Mouse (Mus musculus): ENCODE results near the gene Foxn2. TPM values are rescaled to one million over a fixed set of nuclear protein-coding genes. Genes with fewer than 3 reads are reported as not detected.
"Not testable (repeated sequence)": the region's sequence is repeated elsewhere in the genome, so short reads cannot be mapped to it uniquely, and the experiment has no call there.

Foxn2 gene
- polyA plus RNA-seq, 2 experiments = 4.8 to 8.8 TPM

- TF ChIP-seq CTCF (IDR thresholded peaks at IDR 0.05; ENCODE audit: low read depth) (no peak), EP300 (IDR thresholded peaks at IDR 0.05; ENCODE audit: low read depth) (no peak)
- 83% methylated on average over 6 of the region's 6 CpGs for WGBS (ENCODE audit: insufficient replicate concordance)
These were observed 27.2 kb downstream of the Foxn2 start for GRCm38 (mm10) chr17:88467696-88468095.

DNA sequence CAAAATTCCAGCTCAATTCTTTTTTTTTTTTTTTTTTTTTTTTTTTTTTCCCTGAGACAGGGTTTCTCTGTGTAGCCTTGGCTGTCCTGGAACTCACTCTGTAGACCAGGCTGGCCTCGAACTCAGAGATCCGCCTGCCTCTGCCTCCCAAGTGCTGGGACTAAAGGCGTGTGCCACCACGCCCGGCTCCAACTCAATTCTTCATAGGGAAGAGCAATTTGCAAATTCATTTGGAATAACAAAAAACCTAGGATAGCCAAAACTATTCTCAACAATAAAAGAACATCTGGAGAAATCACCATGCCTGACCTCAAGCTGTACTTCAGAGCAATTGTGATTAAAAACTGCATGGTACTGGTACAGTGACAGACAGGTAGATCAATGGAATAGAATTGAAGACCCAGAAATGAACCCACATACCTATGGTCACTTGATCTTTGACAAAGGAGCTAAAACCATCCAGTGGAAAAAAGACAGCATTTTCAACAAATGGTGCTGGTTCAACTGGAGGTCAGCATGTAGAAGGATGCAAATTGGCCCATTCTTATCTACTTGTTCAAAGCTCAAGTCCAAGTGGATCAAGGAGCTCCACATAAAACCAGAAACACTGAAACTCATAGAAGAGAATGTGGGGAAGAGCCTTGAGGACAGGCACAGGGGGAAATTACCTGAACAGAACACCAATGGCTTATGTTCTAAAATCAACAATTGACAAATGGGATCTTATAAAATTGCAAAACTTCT lies 28.3 kb downstream of the Foxn2 start:
- H3K4me1 ChIP-seq (replicated peaks; ENCODE audit: control insufficient read depth in 2 of 2, insufficient read depth in 2 of 2, low read length in 1 of 2) = peaks cover 24 to 30% of the 10 kb centered on the region in 2 experiments
- WGBS (ENCODE audit: insufficient replicate concordance) = 90% methylated on average over 4 of the region's 5 CpGs
- not testable (repeated sequence) for DNase-seq (ENCODE audit: low read depth in 3 of 3, low spot score in 3 of 3); ATAC-seq (ENCODE audit: insufficient read depth); H3K9me3 ChIP-seq (ENCODE audit: control insufficient read depth, low read length); H3K27me3 ChIP-seq (ENCODE audit: control insufficient read depth, insufficient read depth, low read length); H3K36me3 ChIP-seq (replicated peaks; ENCODE audit: control insufficient read depth, insufficient read depth, low read depth); H3K4me2 ChIP-seq (ENCODE audit: low read depth); H3K27ac ChIP-seq; H3K4me3 ChIP-seq (ENCODE audit: insufficient read depth in 1 of 2, low read depth in 2 of 2, low read length in 2 of 2); H3K9ac ChIP-seq (replicated peaks)

More at GRCm38 (mm10) chr17:88467696-88468095, 27.2 kb downstream of the Foxn2 start:
- Histone ChIP-seq H3K4me3 (ENCODE audit: insufficient read depth in 1 of 2, low read depth in 2 of 2, low read length in 2 of 2) (no peak overlapping the region), H3K4me1 (replicated peaks; ENCODE audit: control insufficient read depth in 2 of 2, insufficient read depth in 2 of 2, low read length in 1 of 2) (peaks cover 31 to 33% of the 10 kb centered on the region in 2 experiments), H3K36me3 (replicated peaks; ENCODE audit: control insufficient read depth, insufficient read depth, low read depth) (peaks cover 6% of the 10 kb centered on the region), H3K9me3 (ENCODE audit: control insufficient read depth, low read length) (no peaks in the 10 kb centered on the region), H3K27me3 (ENCODE audit: control insufficient read depth, insufficient read depth, low read length) (no peaks in the 10 kb centered on the region), H3K9ac (replicated peaks) (no peak overlapping the region), H3K27ac (no peak overlapping the region), H3K4me2 (ENCODE audit: low read depth) (no peak overlapping the region)
- ATAC-seq (ENCODE audit: insufficient read depth) = no peak
- no peak for DNase-seq (ENCODE audit: low read depth in 3 of 3, low spot score in 3 of 3)

DNA sequence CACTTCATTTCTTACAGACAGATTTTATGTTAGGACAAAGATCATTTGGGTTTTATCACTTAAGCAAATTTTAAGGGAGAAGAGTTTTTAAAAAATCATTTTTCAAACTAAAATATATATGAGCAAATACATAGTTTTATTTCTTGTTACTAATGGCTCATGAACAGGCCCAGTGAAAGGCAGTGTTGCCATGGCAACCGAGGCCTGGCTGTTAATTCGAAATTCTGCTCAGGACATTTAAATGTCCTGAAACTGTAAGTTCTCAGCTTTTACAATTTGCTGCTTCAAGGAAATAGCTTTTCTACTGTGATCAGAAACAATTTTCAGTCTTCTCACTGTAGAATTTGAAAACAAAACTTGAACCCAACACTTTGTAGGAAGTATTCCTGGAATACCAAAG lies 33.3 kb downstream of the Foxn2 start:
- no peak overlapping the region for H3K4me3 ChIP-seq (ENCODE audit: insufficient read depth in 1 of 2, low read depth in 2 of 2, low read length in 2 of 2)
- H3K9ac ChIP-seq (replicated peaks) = no peak overlapping the region
- H3K4me1 ChIP-seq (replicated peaks; ENCODE audit: control insufficient read depth in 2 of 2, insufficient read depth in 2 of 2, low read length in 1 of 2) = no peaks in the 10 kb centered on the region
- TF ChIP-seq CTCF (IDR thresholded peaks at IDR 0.05; ENCODE audit: low read depth) = no peak
- no peak for TF ChIP-seq EP300 (IDR thresholded peaks at IDR 0.05; ENCODE audit: low read depth)
- H3K27ac ChIP-seq = no peak overlapping the region
- H3K27me3 ChIP-seq (ENCODE audit: control insufficient read depth, insufficient read depth, low read length) = no peaks in the 10 kb centered on the region
- peaks cover 2% of the 10 kb centered on the region for H3K36me3 ChIP-seq (replicated peaks; ENCODE audit: control insufficient read depth, insufficient read depth, low read depth)
- H3K9me3 ChIP-seq (ENCODE audit: control insufficient read depth, low read length) = no peaks in the 10 kb centered on the region
- no peak for DNase-seq (ENCODE audit: low read depth in 3 of 3, low spot score in 3 of 3)
- no peak overlapping the region for H3K4me2 ChIP-seq (ENCODE audit: low read depth)
- ATAC-seq (ENCODE audit: insufficient read depth) = no peak
- WGBS (ENCODE audit: insufficient replicate concordance) = 68% methylated on average over 2 of the region's 2 CpGs

- H3K9ac ChIP-seq (replicated peaks) = no peak overlapping the region
- DNase-seq (ENCODE audit: low read depth in 3 of 3, low spot score in 3 of 3) = no peak
- no peaks in the 10 kb centered on the region for H3K9me3 ChIP-seq (ENCODE audit: control insufficient read depth, low read length)
- peaks cover 13 to 25% of the 10 kb centered on the region in 2 experiments for H3K4me1 ChIP-seq (replicated peaks; ENCODE audit: control insufficient read depth in 2 of 2, insufficient read depth in 2 of 2, low read length in 1 of 2)
- H3K36me3 ChIP-seq (replicated peaks; ENCODE audit: control insufficient read depth, insufficient read depth, low read depth) = no peaks in the 10 kb centered on the region; the same call in 1 of the 2 replicates
- ATAC-seq (ENCODE audit: insufficient read depth) = no peak
- H3K27ac ChIP-seq = no peak overlapping the region
- H3K4me3 ChIP-seq (ENCODE audit: insufficient read depth in 1 of 2, low read depth in 2 of 2, low read length in 2 of 2) = no peak overlapping the region
- WGBS (ENCODE audit: insufficient replicate concordance) = 84% methylated on average over 7 of the region's 7 CpGs
- H3K27me3 ChIP-seq (ENCODE audit: control insufficient read depth, insufficient read depth, low read length) = no peaks in the 10 kb centered on the region
- H3K4me2 ChIP-seq (ENCODE audit: low read depth) = no peak overlapping the region
- TF ChIP-seq CTCF (IDR thresholded peaks at IDR 0.05; ENCODE audit: low read depth) (no peak), EP300 (IDR thresholded peaks at IDR 0.05; ENCODE audit: low read depth) (no peak)
These were observed 36.7 kb downstream of the Foxn2 start for GRCm38 (mm10) chr17:88477165-88477564.

- no peak for ATAC-seq (ENCODE audit: insufficient read depth)
These were observed 37.2 kb downstream of the Foxn2 start for GRCm38 (mm10) chr17:88477699-88478098.

More at GRCm38 (mm10) chr17:88477699-88478098, 37.2 kb downstream of the Foxn2 start:
- Histone ChIP-seq H3K27me3 (ENCODE audit: control insufficient read depth, insufficient read depth, low read length) (no peaks in the 10 kb centered on the region), H3K4me3 (ENCODE audit: insufficient read depth in 1 of 2, low read depth in 2 of 2, low read length in 2 of 2) (no peak overlapping the region), H3K4me1 (replicated peaks; ENCODE audit: control insufficient read depth in 2 of 2, insufficient read depth in 2 of 2, low read length in 1 of 2) (peaks cover 13 to 25% of the 10 kb centered on the region in 2 experiments), H3K9ac (replicated peaks) (no peak overlapping the region), H3K27ac (no peak overlapping the region), H3K36me3 (replicated peaks; ENCODE audit: control insufficient read depth, insufficient read depth, low read depth) (no peaks in the 10 kb centered on the region; the same call in 1 of the 2 replicates), H3K9me3 (ENCODE audit: control insufficient read depth, low read length) (no peaks in the 10 kb centered on the region), H3K4me2 (ENCODE audit: low read depth) (no peak overlapping the region)
- no peak for TF ChIP-seq EP300 (IDR thresholded peaks at IDR 0.05; ENCODE audit: low read depth)
- TF ChIP-seq CTCF (IDR thresholded peaks at IDR 0.05; ENCODE audit: low read depth) = no peak
- no peak for DNase-seq (ENCODE audit: low read depth in 3 of 3, low spot score in 3 of 3)

Measured in liver, embryonic 14.5 days (tissue).